Mouse (Mus musculus): ENCODE data around the gene Lgals2. TPM values are rescaled to one million over a fixed set of nuclear protein-coding genes. Genes with fewer than 3 reads are reported as not detected.
"Not testable (repeated sequence)": the region's sequence is repeated elsewhere in the genome, so short reads cannot be mapped to it uniquely, and the experiment has no call there.

Gene Lgals2
- polyA plus RNA-seq, 1 experiment from 2014 or later = not detected

DNA sequence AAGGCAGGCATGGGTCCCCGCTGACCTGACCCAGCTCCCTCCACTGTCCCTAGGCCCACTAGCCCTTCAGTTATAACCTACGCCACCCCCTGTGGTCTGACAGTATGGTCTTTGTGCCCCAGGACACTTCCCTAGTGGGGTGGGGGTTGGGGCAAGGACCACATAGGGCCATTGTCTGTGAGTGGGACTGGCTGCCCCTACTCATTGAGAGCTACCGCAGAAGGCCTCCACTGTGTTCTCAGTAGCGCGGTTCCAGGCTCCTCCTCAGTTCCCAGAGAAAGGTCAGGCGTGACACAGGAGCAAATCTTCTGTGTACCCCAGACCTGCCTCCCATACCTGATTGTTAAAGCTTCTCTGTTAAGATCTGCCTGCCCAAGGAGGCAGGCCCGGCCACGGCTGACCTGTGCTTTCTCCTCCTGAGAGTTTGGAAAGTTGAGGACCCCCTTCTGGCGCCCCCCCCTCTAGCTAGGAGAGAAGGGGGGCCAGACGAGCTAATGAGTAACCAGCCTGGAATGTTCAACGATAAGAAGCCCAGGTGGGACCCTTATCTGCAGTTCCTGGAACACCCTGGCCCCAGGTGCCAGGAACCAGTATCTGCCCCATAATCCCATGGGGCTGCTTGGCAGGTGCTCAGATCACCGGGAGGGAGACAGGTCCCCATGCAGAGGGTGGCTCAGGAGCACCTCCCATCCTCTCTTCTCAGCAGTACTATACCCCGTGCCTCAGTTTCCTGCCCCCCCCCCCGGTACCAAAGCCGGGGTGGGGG lies 5.1 kb downstream of the Lgals2 start:
- no peak for ATAC-seq (ENCODE audit: low read depth)
- Histone ChIP-seq H3K27me3 (ENCODE audit: control insufficient read depth, insufficient read depth, low read length) (no peaks in the 10 kb centered on the region), H3K4me3 (ENCODE audit: low read depth, low read length) (no peak overlapping the region), H3K4me1 (ENCODE audit: control insufficient read depth, insufficient read depth, low read length) (0 out of 2 replicates have a peak, but pooled peaks cover 2% of the 10 kb centered on the region), H3K9ac (replicated peaks; ENCODE audit: low read depth, low read length) (no peak overlapping the region), H3K9me3 (ENCODE audit: control insufficient read depth, low read length) (no peaks in the 10 kb centered on the region), H3K27ac (ENCODE audit: low read depth, low read length) (no peak overlapping the region), H3K4me2 (ENCODE audit: low read depth, low read length) (no peak overlapping the region), H3K36me3 (ENCODE audit: control insufficient read depth, insufficient read depth, low read length) (no peaks in the 10 kb centered on the region)
- WGBS = 71% methylated on average over 15 of the region's 15 CpGs

DNA sequence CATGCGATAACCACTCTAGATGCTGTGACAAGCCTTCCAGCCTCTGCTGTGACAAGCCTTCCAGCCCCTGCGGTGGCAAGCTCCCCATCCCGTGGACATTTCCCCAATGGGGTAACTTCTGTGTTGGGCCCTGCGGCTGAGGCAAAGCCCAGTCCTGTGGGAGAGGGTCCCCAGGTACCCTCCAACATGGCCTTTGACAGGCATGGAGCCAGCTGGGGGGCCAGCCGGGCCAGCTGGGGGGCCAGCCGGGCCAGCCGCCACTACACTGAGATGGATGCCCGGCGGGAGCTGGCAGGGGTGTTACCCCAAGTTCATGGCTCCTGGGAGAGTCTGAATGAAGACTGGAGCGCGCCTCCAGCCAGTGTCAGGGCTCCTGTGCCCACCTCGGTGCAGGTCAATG lies 5.8 kb downstream of the Lgals2 start:
- Histone ChIP-seq H3K9me3 (ENCODE audit: control insufficient read depth, low read length) (no peaks in the 10 kb centered on the region), H3K9ac (replicated peaks; ENCODE audit: low read depth, low read length) (no peak overlapping the region), H3K36me3 (ENCODE audit: control insufficient read depth, insufficient read depth, low read length) (no peaks in the 10 kb centered on the region), H3K4me1 (ENCODE audit: control insufficient read depth, insufficient read depth, low read length) (0 out of 2 replicates have a peak, but pooled peaks cover 2% of the 10 kb centered on the region), H3K4me3 (ENCODE audit: low read depth, low read length) (no peak overlapping the region), H3K4me2 (ENCODE audit: low read depth, low read length) (no peak overlapping the region), H3K27me3 (ENCODE audit: control insufficient read depth, insufficient read depth, low read length) (no peaks in the 10 kb centered on the region), H3K27ac (ENCODE audit: low read depth, low read length) (no peak overlapping the region)
- 89% methylated on average over 12 of the region's 12 CpGs for WGBS
- no peak for ATAC-seq (ENCODE audit: low read depth)

DNA sequence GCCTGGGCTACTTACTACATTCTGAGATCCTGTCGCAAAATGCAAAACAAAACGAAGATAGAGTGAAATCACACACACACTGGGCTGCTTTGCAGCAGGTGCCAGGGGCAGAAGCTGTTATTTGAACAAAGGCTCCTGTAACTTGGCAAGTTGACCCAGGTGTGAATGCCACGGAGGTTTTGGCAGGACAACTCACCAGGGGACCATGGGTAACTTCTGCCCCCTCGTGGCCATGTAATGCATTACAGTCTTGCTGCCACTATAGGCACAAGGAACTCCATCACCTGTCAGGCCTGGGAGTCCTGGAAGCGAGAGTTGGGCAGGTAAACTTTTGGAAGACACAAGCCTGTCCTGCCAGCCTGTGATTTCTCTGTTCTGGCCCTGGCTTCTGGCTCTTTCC lies 6.9 kb downstream of the Lgals2 start:
- H3K36me3 ChIP-seq (ENCODE audit: control insufficient read depth, insufficient read depth, low read length) = no peaks in the 10 kb centered on the region
- H3K27me3 ChIP-seq (ENCODE audit: control insufficient read depth, insufficient read depth, low read length) = peaks cover 6% of the 10 kb centered on the region; the same call in 1 of the 2 replicates
- no peak overlapping the region for H3K4me3 ChIP-seq (ENCODE audit: low read depth, low read length)
- no peak overlapping the region for H3K9ac ChIP-seq (replicated peaks; ENCODE audit: low read depth, low read length)
- H3K4me1 ChIP-seq (ENCODE audit: control insufficient read depth, insufficient read depth, low read length) = 0 out of 2 replicates have a peak, but pooled peaks cover 2% of the 10 kb centered on the region
- H3K9me3 ChIP-seq (ENCODE audit: control insufficient read depth, low read length) = no peaks in the 10 kb centered on the region
- 38% methylated on average over 5 of the region's 5 CpGs for WGBS
- H3K27ac ChIP-seq (ENCODE audit: low read depth, low read length) = no peak overlapping the region
- H3K4me2 ChIP-seq (ENCODE audit: low read depth, low read length) = no peak overlapping the region
- no peak for ATAC-seq (ENCODE audit: low read depth)

DNA sequence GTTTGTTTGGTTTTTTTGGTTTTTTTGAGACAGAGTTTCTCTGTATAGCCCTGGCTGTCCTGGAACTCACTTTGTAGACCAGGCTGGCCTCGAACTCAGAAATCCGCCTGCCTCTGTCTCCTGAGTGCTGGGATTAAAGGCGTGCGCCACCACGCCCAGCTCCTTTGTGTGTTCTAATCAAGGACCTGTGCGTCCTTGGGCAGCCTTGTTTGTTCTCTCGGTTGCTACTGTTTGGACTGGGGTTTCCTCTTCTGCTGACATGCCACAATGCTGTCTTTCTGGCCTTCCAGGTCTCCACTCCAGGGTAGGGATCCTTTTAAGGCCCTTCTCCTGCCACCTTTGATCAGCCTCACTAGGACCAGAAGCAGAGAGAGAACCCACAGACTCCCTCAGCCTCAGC lies 8.5 kb downstream of the Lgals2 start:
- peaks cover 10% of the 10 kb centered on the region; the same call in 1 of the 2 replicates for H3K4me1 ChIP-seq (ENCODE audit: control insufficient read depth, insufficient read depth, low read length)
- not testable (repeated sequence) for H3K36me3 ChIP-seq (ENCODE audit: control insufficient read depth, insufficient read depth, low read length); H3K9me3 ChIP-seq (ENCODE audit: control insufficient read depth, low read length); H3K27me3 ChIP-seq (ENCODE audit: control insufficient read depth, insufficient read depth, low read length); H3K4me2 ChIP-seq (ENCODE audit: low read depth, low read length); H3K4me3 ChIP-seq (ENCODE audit: low read depth, low read length); H3K9ac ChIP-seq (replicated peaks; ENCODE audit: low read depth, low read length); H3K27ac ChIP-seq (ENCODE audit: low read depth, low read length); ATAC-seq (ENCODE audit: low read depth)
- WGBS = 89% methylated on average over 6 of the region's 7 CpGs

DNA sequence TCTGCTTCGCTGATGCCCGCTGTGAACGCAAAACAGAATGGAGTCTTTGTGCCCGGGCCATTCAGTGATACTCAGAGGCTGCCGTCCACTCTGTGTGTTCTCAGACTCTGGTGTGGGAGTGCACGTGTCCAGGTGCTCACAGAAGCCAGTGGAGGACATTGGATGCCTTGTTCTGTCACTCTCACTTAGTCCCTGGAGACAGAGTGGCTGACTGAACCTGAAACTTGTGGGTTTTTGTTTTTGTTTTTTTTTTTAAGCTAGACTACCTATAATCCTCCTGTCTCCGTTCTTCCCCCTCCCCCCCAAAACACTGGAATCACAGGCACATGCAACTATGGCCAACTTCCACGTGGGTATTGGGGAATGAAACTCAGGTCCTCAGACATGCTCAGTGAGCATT lies 9.0 kb downstream of the Lgals2 start:
- Histone ChIP-seq H3K9ac (replicated peaks; ENCODE audit: low read depth, low read length) (no peak overlapping the region), H3K27ac (ENCODE audit: low read depth, low read length) (no peak overlapping the region), H3K4me1 (ENCODE audit: control insufficient read depth, insufficient read depth, low read length) (peaks cover 12% of the 10 kb centered on the region; the same call in 1 of the 2 replicates), H3K9me3 (ENCODE audit: control insufficient read depth, low read length) (no peaks in the 10 kb centered on the region), H3K36me3 (ENCODE audit: control insufficient read depth, insufficient read depth, low read length) (no peaks in the 10 kb centered on the region), H3K4me3 (ENCODE audit: low read depth, low read length) (no peak overlapping the region), H3K27me3 (ENCODE audit: control insufficient read depth, insufficient read depth, low read length) (peaks cover 9% of the 10 kb centered on the region), H3K4me2 (ENCODE audit: low read depth, low read length) (no peak overlapping the region)
- WGBS = 73% methylated on average over 8 of the region's 8 CpGs
- ATAC-seq (ENCODE audit: low read depth) = no peak

DNA sequence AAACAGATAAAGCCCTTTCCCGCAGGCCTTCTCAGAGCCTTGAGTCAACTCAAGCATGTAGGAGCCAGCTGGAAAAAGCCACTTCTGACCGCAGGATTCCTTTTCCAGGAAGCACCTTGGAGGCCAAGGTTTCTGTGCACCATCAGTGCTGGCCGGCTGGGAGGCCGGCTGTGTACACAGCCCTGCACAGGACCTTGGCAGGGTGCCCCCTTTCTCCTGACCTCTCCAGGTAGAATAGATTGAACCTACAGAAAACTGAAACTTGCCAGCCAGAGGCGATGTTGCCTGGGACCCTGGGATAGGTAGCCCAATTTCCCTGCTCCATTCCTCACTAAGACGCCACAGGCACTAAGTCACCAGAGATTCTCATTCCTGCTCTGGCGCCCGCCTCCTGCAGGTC lies 9.5 kb downstream of the Lgals2 start:
- Histone ChIP-seq H3K4me1 (ENCODE audit: control insufficient read depth, insufficient read depth, low read length) (peaks cover 13% of the 10 kb centered on the region; the same call in 1 of the 2 replicates), H3K27ac (ENCODE audit: low read depth, low read length) (no peak overlapping the region), H3K9ac (replicated peaks; ENCODE audit: low read depth, low read length) (no peak overlapping the region), H3K36me3 (ENCODE audit: control insufficient read depth, insufficient read depth, low read length) (no peaks in the 10 kb centered on the region), H3K9me3 (ENCODE audit: control insufficient read depth, low read length) (no peaks in the 10 kb centered on the region), H3K27me3 (ENCODE audit: control insufficient read depth, insufficient read depth, low read length) (peaks cover 9% of the 10 kb centered on the region), H3K4me3 (ENCODE audit: low read depth, low read length) (no peak overlapping the region), H3K4me2 (ENCODE audit: low read depth, low read length) (no peak overlapping the region)
- WGBS = 75% methylated on average over 8 of the region's 8 CpGs
- no peak for ATAC-seq (ENCODE audit: low read depth)

DNA sequence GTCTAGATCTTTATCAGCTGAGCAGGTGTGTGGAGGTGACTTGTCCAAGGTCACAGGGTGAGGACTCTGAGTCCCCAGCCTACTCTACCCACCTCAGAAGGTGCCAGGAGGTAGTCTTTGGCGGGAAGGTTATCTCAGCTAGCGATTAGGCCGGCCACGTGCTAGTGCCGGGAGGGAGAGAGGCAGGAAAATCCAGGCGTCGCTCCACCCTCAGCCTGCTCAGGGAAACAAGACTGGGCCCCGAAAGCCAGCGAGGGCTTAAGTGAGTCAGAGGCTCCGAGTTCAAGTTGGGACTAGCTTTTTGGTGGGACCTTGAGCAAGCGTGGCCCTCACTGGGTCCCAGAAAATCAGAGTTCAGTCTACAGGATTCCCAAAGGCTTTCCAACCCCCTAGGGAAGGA lies 10.0 kb downstream of the Lgals2 start:
- Histone ChIP-seq H3K9ac (replicated peaks; ENCODE audit: low read depth, low read length) (no peak overlapping the region), H3K27me3 (ENCODE audit: control insufficient read depth, insufficient read depth, low read length) (peaks cover 9% of the 10 kb centered on the region), H3K36me3 (ENCODE audit: control insufficient read depth, insufficient read depth, low read length) (no peaks in the 10 kb centered on the region), H3K27ac (ENCODE audit: low read depth, low read length) (no peak overlapping the region), H3K4me2 (ENCODE audit: low read depth, low read length) (0 out of 2 replicates have a peak overlapping the region, but pooled peaks have one; percentile 4), H3K4me3 (ENCODE audit: low read depth, low read length) (no peak overlapping the region), H3K4me1 (ENCODE audit: control insufficient read depth, insufficient read depth, low read length) (peaks cover 13% of the 10 kb centered on the region; the same call in 1 of the 2 replicates), H3K9me3 (ENCODE audit: control insufficient read depth, low read length) (no peaks in the 10 kb centered on the region)
- 79% methylated on average over 11 of the region's 11 CpGs for WGBS
- ATAC-seq (ENCODE audit: low read depth) = no peak

DNA sequence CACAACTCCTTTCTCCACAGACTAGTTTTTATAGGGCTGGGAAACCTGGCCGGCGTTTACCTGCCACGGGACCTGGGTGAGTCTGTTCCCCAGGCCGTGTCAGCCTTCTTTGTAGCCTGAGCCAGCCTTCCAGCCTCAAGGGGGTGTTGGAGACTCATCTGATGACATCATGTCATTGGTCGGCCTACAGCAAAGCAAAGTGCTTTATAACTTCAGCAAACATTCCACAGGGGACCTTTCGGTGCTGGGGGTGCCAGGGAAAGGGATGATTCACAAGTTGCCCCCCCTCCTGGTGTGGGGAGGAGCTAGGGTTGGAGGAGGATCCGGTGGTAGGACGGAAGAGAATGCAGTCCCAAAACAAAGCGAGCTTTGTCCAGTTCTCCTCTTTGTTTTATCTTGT lies 10.5 kb downstream of the Lgals2 start:
- peaks cover 18% of the 10 kb centered on the region; the same call in 1 of the 2 replicates for H3K4me1 ChIP-seq (ENCODE audit: control insufficient read depth, insufficient read depth, low read length)
- peaks cover 9% of the 10 kb centered on the region for H3K27me3 ChIP-seq (ENCODE audit: control insufficient read depth, insufficient read depth, low read length)
- ATAC-seq (ENCODE audit: low read depth) = no peak

More for the DNA sequence above, 10.5 kb downstream of the Lgals2 start:
- Histone ChIP-seq H3K27ac (ENCODE audit: low read depth, low read length) (no peak overlapping the region), H3K4me2 (ENCODE audit: low read depth, low read length) (0 out of 2 replicates have a peak overlapping the region, but pooled peaks have one; percentile 18), H3K4me3 (ENCODE audit: low read depth, low read length) (no peak overlapping the region), H3K9ac (replicated peaks; ENCODE audit: low read depth, low read length) (no peak overlapping the region), H3K9me3 (ENCODE audit: control insufficient read depth, low read length) (no peaks in the 10 kb centered on the region), H3K36me3 (ENCODE audit: control insufficient read depth, insufficient read depth, low read length) (no peaks in the 10 kb centered on the region)
- 24% methylated on average over 9 of the region's 9 CpGs for WGBS

Measured in neural tube, embryonic 14.5 days (tissue).